Mouse (Mus musculus): ENCODE measurements around the gene Zer1. TPM values are rescaled to one million over a fixed set of nuclear protein-coding genes. Genes with fewer than 3 reads are reported as not detected.
A peak's percentile ranks its signal among the peaks of the same experiment; 100 is the strongest.
"Not testable (repeated sequence)": the region's sequence is repeated elsewhere in the genome, so short reads cannot be mapped to it uniquely, and the experiment has no call there.

Gene Zer1
- polyA plus RNA-seq, 1 experiment from 2014 or later: 5.6 TPM

- Histone ChIP-seq H3K9ac (no peak overlapping the region), H3K4me3 (no peak overlapping the region), H3K9me3 (no peaks in the 10 kb centered on the region), H3K4me2 (no peak overlapping the region), H3K36me3 (peaks cover 97% of the 10 kb centered on the region), H3K27me3 (replicated peaks) (no peaks in the 10 kb centered on the region), H3K27ac (replicated peaks) (no peak overlapping the region), H3K4me1 (no peaks in the 10 kb centered on the region)
- no peak for ATAC-seq (ENCODE audit: extremely low read depth, insufficient number of reproducible peaks, low FRiP score, low TSS enrichment)
- 91% methylated on average over 4 of the region's 4 CpGs for WGBS
These were observed 20.1 kb upstream of the Zer1 start for GRCm38 (mm10) chr2:30144436-30144835.

DNA sequence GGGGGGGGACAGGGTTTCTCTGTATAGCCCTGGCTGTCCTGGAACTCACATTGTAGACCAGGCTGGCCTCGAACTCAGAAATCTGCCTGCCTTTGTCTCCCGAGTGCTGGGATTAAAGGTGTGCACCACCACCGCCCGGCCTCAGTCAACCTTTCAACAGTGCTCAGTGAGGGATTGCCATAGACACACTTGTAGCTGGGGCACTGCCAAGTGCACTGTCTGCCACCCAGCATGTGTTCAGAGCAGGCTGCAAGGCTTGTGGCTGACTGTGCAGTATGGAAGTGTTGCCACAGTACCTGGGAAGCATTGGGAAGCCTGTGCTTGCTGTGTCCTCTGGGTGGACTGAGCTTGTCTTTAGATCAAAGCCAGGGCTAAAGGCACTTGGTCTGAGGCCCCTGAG, 15.6 kb upstream of the Zer1 start:
- not testable (repeated sequence) for ATAC-seq (ENCODE audit: extremely low read depth, insufficient number of reproducible peaks, low FRiP score, low TSS enrichment); H3K9ac ChIP-seq; H3K27me3 ChIP-seq (replicated peaks); H3K4me2 ChIP-seq; H3K9me3 ChIP-seq; H3K4me1 ChIP-seq; H3K4me3 ChIP-seq; H3K27ac ChIP-seq (replicated peaks)
- 90% methylated on average over 4 of the region's 4 CpGs for WGBS
- peaks cover 95% of the 10 kb centered on the region for H3K36me3 ChIP-seq

DNA sequence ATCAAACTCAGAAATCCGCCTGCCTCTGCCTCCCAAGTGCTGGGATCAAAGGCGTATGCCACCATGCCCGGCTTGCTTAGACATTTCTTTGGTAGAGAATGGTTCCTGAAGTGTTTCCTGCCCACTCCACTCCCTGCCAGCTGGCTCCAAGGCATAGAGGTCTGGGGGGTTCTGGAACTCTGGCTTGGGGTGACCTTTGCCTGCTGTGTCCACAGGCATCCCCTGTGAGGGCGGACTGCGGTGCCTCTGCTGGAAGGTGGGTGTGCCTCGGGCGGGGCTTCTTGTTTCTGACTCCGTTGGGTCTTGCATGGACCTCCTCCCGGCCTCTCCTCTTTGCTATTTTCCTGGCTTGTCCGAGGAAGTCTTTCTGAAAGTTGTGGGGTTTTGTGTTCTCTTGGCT, 12.1 kb upstream of the Zer1 start:
- Histone ChIP-seq H3K9ac (no peak overlapping the region), H3K27ac (replicated peaks) (no peak overlapping the region), H3K9me3 (no peaks in the 10 kb centered on the region), H3K27me3 (replicated peaks) (no peaks in the 10 kb centered on the region), H3K4me2 (no peak overlapping the region), H3K4me3 (no peak overlapping the region), H3K36me3 (peaks cover 59% of the 10 kb centered on the region), H3K4me1 (peaks cover 24% of the 10 kb centered on the region)
- no peak for ATAC-seq (ENCODE audit: extremely low read depth, insufficient number of reproducible peaks, low FRiP score, low TSS enrichment)
- 85% methylated on average over 10 of the region's 10 CpGs for WGBS

DNA sequence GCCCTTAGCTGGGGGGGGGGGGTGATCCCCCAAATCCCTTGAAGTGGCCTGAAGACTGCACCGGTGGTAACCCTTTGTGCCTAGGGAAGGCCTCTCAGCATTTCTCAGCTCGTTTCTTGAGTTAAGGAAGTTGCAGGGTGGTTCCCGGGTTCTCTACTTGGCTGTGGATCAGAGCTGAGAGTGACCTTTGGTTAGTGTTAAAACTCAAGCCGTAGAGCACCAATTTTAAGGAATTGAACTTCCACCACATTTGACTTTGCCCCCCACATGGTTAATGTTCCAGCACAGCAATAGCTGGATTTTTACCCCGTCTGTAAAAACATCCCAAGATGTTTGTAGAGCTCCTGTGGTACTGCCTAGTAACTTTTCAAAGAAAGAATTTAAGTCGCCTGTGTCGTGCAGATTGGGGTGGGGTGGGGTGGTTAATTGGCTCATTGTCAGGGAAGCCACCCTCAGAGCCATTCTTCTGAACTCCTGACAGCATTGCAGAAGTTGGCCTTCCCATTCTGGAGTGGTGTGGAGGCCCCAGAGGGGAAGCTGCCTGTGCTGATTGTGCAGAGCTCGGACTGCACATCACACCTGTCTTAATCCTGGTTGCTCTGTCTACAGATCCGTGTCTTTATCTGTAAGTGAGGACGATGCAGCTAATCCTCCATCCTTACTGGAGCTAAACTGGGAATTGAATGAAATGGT, 10.7 kb upstream of the Zer1 start:
- no peaks in the 10 kb centered on the region for H3K9me3 ChIP-seq
- WGBS: 64% methylated on average over 10 of the region's 10 CpGs
- H3K36me3 ChIP-seq: peaks cover 45% of the 10 kb centered on the region
- H3K27me3 ChIP-seq (replicated peaks): no peaks in the 10 kb centered on the region
- peak overlapping the region; percentile 95 for H3K9ac ChIP-seq
- no peak for ATAC-seq (ENCODE audit: extremely low read depth, insufficient number of reproducible peaks, low FRiP score, low TSS enrichment)
- H3K4me2 ChIP-seq: peak overlapping the region; percentile 84
- H3K4me1 ChIP-seq: peaks cover 24% of the 10 kb centered on the region
- peak overlapping the region; percentile 91 for H3K4me3 ChIP-seq
- H3K27ac ChIP-seq (replicated peaks): peak overlapping the region; percentile 90

DNA sequence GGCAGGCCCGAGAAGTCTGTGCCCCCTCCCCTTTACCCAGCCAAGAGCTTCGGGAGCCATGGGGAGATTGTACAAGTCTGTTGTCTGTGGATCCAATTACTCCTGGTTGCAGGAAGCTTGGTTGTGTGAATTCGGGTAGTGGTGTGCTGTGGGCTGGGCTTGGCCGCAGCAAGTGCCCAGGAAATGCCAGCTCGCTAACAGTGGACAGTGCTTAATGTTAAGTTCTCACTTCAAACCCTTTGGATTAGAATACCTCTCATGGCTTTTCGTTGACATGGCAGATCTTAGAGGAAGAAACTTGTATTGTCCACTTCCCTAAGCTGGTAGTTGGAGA, 10.0 kb upstream of the Zer1 start:
- H3K4me1 ChIP-seq: peaks cover 24% of the 10 kb centered on the region
- no peak for ATAC-seq (ENCODE audit: extremely low read depth, insufficient number of reproducible peaks, low FRiP score, low TSS enrichment)
- H3K27ac ChIP-seq (replicated peaks): peak overlapping the region; percentile 90
- H3K9ac ChIP-seq: peak overlapping the region; percentile 95
- H3K36me3 ChIP-seq: peaks cover 40% of the 10 kb centered on the region
- 23% methylated on average over 6 of the region's 6 CpGs for WGBS
- H3K4me3 ChIP-seq: peak overlapping the region; percentile 91
- peak overlapping the region; percentile 84 for H3K4me2 ChIP-seq
- H3K9me3 ChIP-seq: no peaks in the 10 kb centered on the region
- H3K27me3 ChIP-seq (replicated peaks): no peaks in the 10 kb centered on the region

- Histone ChIP-seq H3K9me3 (no peaks in the 10 kb centered on the region), H3K9ac (peak within 1 kb of the TSS; percentile 95), H3K4me1 (peaks cover 24% of the 10 kb centered on the region), H3K36me3 (peaks cover 37% of the 10 kb centered on the region), H3K4me3 (peak within 1 kb of the TSS; percentile 91), H3K4me2 (peak within 1 kb of the TSS; percentile 84), H3K27ac (replicated peaks) (peak within 1 kb of the TSS; percentile 90), H3K27me3 (replicated peaks) (no peaks in the 10 kb centered on the region)
- under 1% methylated on average over 46 of the region's 46 CpGs for WGBS
- peak; percentile 92 for ATAC-seq (ENCODE audit: extremely low read depth, insufficient number of reproducible peaks, low FRiP score, low TSS enrichment)
These were observed 9.4 kb upstream of the Zer1 start, which contains the start of gene Tbc1d13 for GRCm38 (mm10) chr2:30133613-30134377. Gene Tbc1d13 (plus strand): TSS chr2:30133746.

DNA sequence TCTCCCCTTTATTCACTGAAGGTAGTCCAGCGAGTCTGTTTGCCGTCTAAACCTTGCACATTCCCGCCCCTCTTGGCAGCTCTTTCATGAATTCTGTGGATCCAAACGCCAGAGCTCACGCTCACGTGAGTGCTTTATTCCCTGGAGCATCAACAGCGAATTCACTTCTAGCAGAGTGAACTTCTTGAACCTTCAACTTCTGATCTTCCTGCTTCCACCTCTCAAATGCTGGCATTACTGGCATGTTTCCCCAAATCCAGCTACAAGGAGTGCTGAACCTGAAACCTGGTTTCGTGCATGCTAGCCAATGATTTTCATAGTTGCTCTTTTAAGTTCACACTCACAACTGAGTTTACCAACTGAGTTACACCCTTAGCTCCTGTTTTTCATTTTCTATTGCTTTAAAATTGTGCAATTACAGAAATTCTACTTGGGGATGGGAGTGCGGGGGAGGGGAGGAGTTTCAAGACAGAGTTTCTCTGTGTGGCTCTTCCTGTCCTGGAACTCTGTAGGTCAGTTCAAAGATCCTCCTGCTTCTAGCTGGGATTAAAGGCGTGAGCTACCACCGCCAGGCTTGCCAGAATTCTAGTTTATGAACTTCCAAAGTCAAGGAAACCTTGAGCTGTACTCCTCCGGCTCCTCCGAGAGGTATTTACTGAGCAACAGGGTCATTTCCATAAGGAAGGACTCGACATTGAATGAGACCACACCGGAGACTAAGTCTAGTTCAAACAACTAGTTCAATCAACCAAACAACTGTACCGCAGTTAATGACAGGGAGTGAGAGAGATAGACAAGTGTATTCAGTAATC, 8.6 kb upstream of the Zer1 start:
- Histone ChIP-seq H3K27ac (replicated peaks) (peak overlapping the region; percentile 90), H3K4me1 (peaks cover 24% of the 10 kb centered on the region), H3K27me3 (replicated peaks) (no peaks in the 10 kb centered on the region), H3K36me3 (peaks cover 29% of the 10 kb centered on the region), H3K4me2 (peak overlapping the region; percentile 84), H3K4me3 (peak overlapping the region; percentile 91), H3K9ac (peak overlapping the region; percentile 95), H3K9me3 (no peaks in the 10 kb centered on the region)
- no peak for ATAC-seq (ENCODE audit: extremely low read depth, insufficient number of reproducible peaks, low FRiP score, low TSS enrichment)
- 19% methylated on average over 16 of the region's 16 CpGs for WGBS

DNA sequence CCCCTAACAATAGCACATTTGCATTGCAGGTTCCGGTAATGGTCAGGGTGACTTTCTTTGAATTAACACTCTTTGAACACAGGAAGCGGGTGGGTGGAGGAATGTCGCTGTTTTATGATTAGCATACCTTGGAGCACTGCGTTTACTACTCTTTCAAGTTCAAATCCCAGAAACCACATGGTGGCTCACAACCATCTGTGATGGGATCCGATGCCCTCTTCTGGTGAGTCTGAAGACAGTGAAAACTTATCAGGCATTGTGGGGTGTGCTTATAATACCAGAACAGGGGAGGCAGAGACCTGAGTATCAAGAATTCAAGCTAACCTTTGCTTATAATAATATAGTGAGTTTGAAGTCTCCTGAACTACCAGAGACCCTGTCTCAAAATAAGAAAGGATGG, 6.9 kb upstream of the Zer1 start:
- H3K27me3 ChIP-seq (replicated peaks); H3K9ac ChIP-seq; H3K4me3 ChIP-seq; H3K4me2 ChIP-seq; H3K27ac ChIP-seq (replicated peaks); ATAC-seq (ENCODE audit: extremely low read depth, insufficient number of reproducible peaks, low FRiP score, low TSS enrichment); H3K9me3 ChIP-seq: not testable (repeated sequence)
- Histone ChIP-seq H3K4me1 (peaks cover 24% of the 10 kb centered on the region), H3K36me3 (peaks cover 11% of the 10 kb centered on the region)
- WGBS: 59% methylated on average over 5 of the region's 5 CpGs

- Histone ChIP-seq H3K27me3 (replicated peaks) (no peaks in the 10 kb centered on the region), H3K4me2 (no peak overlapping the region), H3K27ac (replicated peaks) (no peak overlapping the region), H3K9ac (no peak overlapping the region), H3K9me3 (no peaks in the 10 kb centered on the region), H3K4me1 (peaks cover 22% of the 10 kb centered on the region), H3K4me3 (no peak overlapping the region), H3K36me3 (peaks cover 1% of the 10 kb centered on the region; the same call in 1 of the 2 replicates)
- WGBS: 78% methylated on average over 4 of the region's 4 CpGs
- no peak for ATAC-seq (ENCODE audit: extremely low read depth, insufficient number of reproducible peaks, low FRiP score, low TSS enrichment)
These were observed 5.8 kb upstream of the Zer1 start for GRCm38 (mm10) chr2:30130156-30130555.

GRCm38 (mm10) chr2:30128789-30129188, 4.4 kb upstream of the Zer1 start:
- Histone ChIP-seq H3K4me2 (no peak overlapping the region), H3K4me1 (peaks cover 16% of the 10 kb centered on the region), H3K9me3 (no peaks in the 10 kb centered on the region), H3K27ac (replicated peaks) (no peak overlapping the region), H3K27me3 (replicated peaks) (no peaks in the 10 kb centered on the region), H3K36me3 (no peaks in the 10 kb centered on the region), H3K9ac (no peak overlapping the region), H3K4me3 (no peak overlapping the region)
- WGBS: 29% methylated on average over 2 of the region's 2 CpGs
- no peak for ATAC-seq (ENCODE audit: extremely low read depth, insufficient number of reproducible peaks, low FRiP score, low TSS enrichment)
